Mouse (Mus musculus) intestine, postnatal 0 days (tissue): Measurements from ENCODE around the gene Tubgcp3. TPM values are rescaled to one million over a fixed set of nuclear protein-coding genes. Genes with fewer than 3 reads are reported as not detected.
"Not testable (repeated sequence)": the region's sequence is repeated elsewhere in the genome, so short reads cannot be mapped to it uniquely, and the experiment has no call there.

Experiments
- ATAC-seq: fragments of 200-750 bp; cut with Nextera tagmentation; 2 replicates; pipeline ENCODE4 v1.8.0; 2017; ENCODE audit warnings: mild to moderate bottlenecking, moderate TSS enrichment, moderate library complexity
- H3K27ac ChIP-seq: fragments of 300-500 bp; sonication (generic); 2 replicates; pipeline ENCODE4 v1.5.1; 2014; ENCODE audit warnings: mild to moderate bottlenecking, low read depth, low read length, moderate library complexity
- H3K27me3 ChIP-seq: fragments of 300-500 bp; sonication (generic); replicated peaks from 2 replicates; pipeline ENCODE4 v1.6.1; 2014; ENCODE audit warnings: low read length, mixed read lengths; ENCODE audit not compliant: control insufficient read depth, insufficient read depth
- H3K36me3 ChIP-seq: fragments of 300-500 bp; sonication (generic); 2 replicates; pipeline ENCODE4 v1.6.1; 2014; ENCODE audit warnings: mild to moderate bottlenecking, moderate library complexity; ENCODE audit not compliant: control insufficient read depth, insufficient read depth
- H3K4me1 ChIP-seq: fragments of 300-500 bp; sonication (generic); replicated peaks from 2 replicates; pipeline ENCODE4 v1.6.1; 2014; ENCODE audit warnings: antibody characterized with exemption, low read length, mixed read lengths; ENCODE audit not compliant: control insufficient read depth, insufficient read depth
- H3K4me2 ChIP-seq: fragments of 300-500 bp; sonication (generic); replicated peaks from 2 replicates; pipeline ENCODE4 v1.6.1; 2014; ENCODE audit warnings: low read depth, mild to moderate bottlenecking, moderate library complexity
- H3K4me3 ChIP-seq: fragments of 300-500 bp; sonication (generic); 2 replicates; pipeline ENCODE4 v1.5.1; 2014; ENCODE audit warnings: low read depth, low read length
- H3K9ac ChIP-seq: fragments of 300-500 bp; sonication (generic); 2 replicates; pipeline ENCODE4 v1.6.1; 2014; ENCODE audit warnings: mild to moderate bottlenecking, low read depth, low read length
- H3K9me3 ChIP-seq: fragments of 300-500 bp; sonication (generic); 2 replicates; pipeline ENCODE4 v1.6.1; 2016; ENCODE audit warnings: mixed run types; ENCODE audit not compliant: control insufficient read depth
- CTCF ChIP-seq: sonication (generic); IDR thresholded peaks from 2 replicates; pipeline ENCODE4 v1.5.1; 2016; ENCODE audit warnings: low read depth, mild to moderate bottlenecking, control low read depth, antibody characterized with exemption, moderate library complexity
- WGBS: fragments of 180-500 bp; shearing (Covaris S2); extraction: QIAGEN DNeasy Blood & Tissue Kit; methylation state at CpG from one replicate; pipeline ENCODE4 v1.1.7; 2014; 5-methylcytosine and 5-hydroxymethylcytosine counted together
- polyA plus RNA-seq: library from polyadenylated mRNA; unstranded; fragments of >200 nt; fragmentation: Nextera tagmentation; extraction: Ambion mirVana; gene quantifications from 2 replicates; pipeline ENCODE4 v1.2.1, GENCODE M21; 2015

Tubgcp3 gene
- polyA plus RNA-seq, 1 experiment from 2014 or later: 15.2 TPM

DNA sequence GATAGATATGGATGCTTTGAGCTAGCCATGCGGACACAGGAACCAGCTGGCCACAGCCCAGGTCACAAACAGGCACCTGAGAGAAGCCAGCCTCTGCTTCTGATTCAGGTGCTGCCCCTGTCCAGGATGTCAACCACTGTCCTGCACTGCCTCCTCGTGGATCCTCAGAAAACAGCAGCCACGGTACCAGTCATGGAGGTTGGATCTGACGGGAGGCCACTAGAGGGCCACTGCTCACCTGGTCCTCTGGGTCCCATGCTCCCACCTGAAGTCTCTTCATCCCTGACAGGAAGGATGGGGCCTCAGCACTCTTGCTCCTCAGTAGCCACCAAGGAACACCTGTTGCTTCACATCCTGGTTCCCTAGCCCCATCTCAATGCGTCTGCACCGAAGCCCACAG is 64.8 kb downstream of the Tubgcp3 start:
- peak; percentile 59 for ATAC-seq
- H3K27ac ChIP-seq: no peak overlapping the region
- H3K4me1 ChIP-seq: no peaks in the 10 kb centered on the region
- peak; percentile 98 for TF ChIP-seq CTCF
- H3K27me3 ChIP-seq: no peaks in the 10 kb centered on the region; the same call in 1 of the 2 replicates
- H3K9me3 ChIP-seq: no peaks in the 10 kb centered on the region
- H3K4me3 ChIP-seq: no peak overlapping the region
- 29% methylated on average over 6 of the region's 6 CpGs for WGBS
- no peak overlapping the region for H3K9ac ChIP-seq
- no peaks in the 10 kb centered on the region for H3K36me3 ChIP-seq
- H3K4me2 ChIP-seq: no peak overlapping the region

DNA sequence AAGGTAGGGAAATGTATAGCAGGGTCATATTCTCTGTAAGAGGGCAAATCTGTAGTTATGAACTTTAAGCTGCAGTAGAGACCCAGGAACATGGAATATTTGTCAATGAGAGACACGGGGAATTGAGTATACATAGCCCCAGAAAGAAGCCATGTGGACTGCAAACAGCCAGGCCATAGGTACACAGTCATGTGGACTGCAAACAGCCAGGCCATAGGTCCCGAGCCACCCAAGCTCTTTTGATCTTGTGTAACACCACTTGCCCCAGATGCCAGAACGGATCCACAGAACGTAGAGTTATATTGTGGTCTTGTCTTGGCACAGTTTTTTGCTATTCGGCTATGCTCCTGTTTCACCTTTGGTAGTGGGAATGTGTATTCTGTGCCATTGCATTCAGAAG is 88.3 kb downstream of the Tubgcp3 start:
- ATAC-seq: no peak
- Histone ChIP-seq H3K9me3 (no peaks in the 10 kb centered on the region), H3K4me3 (no peak overlapping the region), H3K9ac (no peak overlapping the region), H3K27ac (no peak overlapping the region), H3K27me3 (no peaks in the 10 kb centered on the region), H3K4me2 (no peak overlapping the region), H3K36me3 (no peaks in the 10 kb centered on the region), H3K4me1 (no peaks in the 10 kb centered on the region)
- WGBS: 85% methylated on average over 5 of the region's 5 CpGs
- TF ChIP-seq CTCF: no peak

DNA sequence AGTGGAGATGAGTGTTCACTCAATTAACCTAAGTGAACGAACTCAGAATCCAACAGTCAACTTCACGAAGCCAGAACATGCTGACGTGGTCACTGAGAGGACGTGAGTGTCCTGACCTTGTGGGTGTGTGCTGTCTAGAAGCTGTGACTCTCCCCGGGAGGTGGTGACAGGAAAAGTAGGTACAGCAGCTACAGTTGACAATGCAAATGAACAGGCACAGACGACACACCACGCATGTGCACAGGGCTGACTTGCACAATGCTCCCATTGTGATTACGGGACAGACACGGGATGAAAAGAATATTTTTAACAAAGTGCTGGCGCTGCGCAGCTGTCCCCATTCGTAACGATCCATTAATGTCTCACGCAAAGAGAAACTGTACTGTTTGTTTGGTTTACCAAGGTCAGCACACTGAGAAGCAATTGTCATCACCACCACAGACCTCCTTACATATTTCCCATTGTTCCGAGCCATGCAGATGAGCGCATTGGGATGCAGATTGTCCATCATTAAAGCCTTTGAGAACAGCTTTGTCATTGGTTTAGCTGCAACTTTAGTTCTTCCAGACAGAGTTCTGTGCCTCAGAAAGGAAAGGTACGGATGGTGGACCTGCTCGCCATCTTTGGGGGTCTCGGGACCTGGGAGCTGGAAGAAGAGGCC is 92.6 kb downstream of the Tubgcp3 start:
- H3K4me2 ChIP-seq, H3K36me3 ChIP-seq, H3K27me3 ChIP-seq, H3K9me3 ChIP-seq, H3K4me3 ChIP-seq, H3K4me1 ChIP-seq, ATAC-seq, H3K27ac ChIP-seq, H3K9ac ChIP-seq: not testable (repeated sequence)
- WGBS: 75% methylated on average over 19 of the region's 19 CpGs

DNA sequence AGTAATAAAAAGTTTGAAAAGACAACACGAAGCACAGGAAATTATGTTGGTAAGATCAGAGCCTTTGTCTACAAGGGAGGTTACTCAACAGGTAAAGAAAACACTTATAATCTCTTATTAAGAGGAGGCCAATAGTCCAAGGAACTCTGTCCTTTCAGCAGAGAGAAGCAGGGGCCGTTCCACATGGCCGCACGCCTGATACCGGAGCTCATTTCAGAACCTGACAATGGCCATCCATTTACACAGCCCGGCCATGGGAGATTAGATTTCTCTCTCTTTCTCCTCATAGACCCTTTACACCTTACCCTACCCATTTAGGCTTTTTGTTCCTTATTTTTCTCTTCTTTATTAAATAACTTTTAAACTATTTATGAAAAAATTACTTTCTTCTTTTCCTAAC is 95.3 kb downstream of the Tubgcp3 start:
- H3K27ac ChIP-seq: no peak overlapping the region
- no peak overlapping the region for H3K9ac ChIP-seq
- no peak overlapping the region for H3K4me2 ChIP-seq
- no peaks in the 10 kb centered on the region for H3K36me3 ChIP-seq
- no peak for TF ChIP-seq CTCF
- no peaks in the 10 kb centered on the region for H3K4me1 ChIP-seq
- WGBS: 57% methylated on average over 6 of the region's 6 CpGs
- no peak overlapping the region for H3K4me3 ChIP-seq
- H3K9me3 ChIP-seq: no peaks in the 10 kb centered on the region
- no peak for ATAC-seq
- no peaks in the 10 kb centered on the region for H3K27me3 ChIP-seq

DNA sequence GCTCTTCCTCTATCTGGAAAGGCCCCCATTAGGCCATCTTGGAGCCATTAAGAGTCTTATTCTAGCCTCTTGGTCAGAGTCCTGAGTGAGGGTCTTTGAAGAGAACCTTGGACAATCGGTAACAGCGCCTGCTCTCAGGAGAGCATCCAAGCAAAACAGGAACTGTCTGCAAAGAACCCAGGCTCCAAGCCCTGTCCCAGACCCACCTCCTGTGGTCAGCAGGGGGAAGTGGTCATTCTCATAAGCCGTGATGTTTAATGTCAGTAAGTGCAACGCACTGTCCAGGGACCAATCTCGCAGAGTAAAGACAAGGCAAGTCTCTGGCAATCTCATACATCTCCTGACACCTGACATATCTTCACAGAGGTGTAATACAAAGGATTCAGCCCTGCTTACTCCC is 96.0 kb downstream of the Tubgcp3 start:
- Histone ChIP-seq H3K9ac (no peak overlapping the region), H3K27ac (no peak overlapping the region), H3K36me3 (no peaks in the 10 kb centered on the region), H3K4me3 (no peak overlapping the region), H3K4me2 (no peak overlapping the region), H3K4me1 (no peaks in the 10 kb centered on the region), H3K9me3 (no peaks in the 10 kb centered on the region), H3K27me3 (no peaks in the 10 kb centered on the region)
- 73% methylated on average over 5 of the region's 5 CpGs for WGBS
- TF ChIP-seq CTCF: no peak
- ATAC-seq: no peak

DNA sequence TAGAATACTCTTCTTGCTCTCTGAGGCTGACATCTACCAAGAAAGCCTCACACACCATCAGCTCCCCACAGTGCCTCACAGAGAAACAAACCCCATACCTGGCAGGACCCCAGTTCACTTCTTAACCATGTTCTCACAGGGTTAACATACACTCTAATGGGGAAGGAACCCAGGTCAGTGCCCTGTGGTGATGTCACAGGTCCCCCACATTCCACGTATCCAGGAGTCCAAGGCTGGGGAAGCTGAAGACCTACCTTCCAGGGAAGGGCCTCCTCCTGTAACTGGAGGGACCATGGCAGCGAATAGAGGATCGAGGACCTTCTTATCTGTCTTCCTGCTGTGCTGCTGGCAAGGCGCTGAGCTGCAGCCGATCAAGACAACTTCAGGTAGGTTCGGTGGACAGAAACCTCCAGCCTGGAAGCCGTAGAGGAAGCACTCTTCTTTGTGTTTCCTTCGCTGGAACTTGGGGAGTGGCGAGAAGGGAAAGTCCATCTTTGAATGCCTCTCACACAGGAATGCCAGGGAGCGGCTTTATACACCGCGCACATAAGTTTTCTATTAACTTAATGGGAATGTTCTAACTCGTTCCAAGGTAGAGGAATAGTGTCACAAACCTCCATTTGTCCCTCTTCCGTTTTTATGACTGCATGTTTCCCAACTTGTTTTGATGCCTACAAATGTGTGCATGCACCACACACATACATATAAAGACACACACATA is 99.1 kb downstream of the Tubgcp3 start, which contains the start of gene Spaca7:
TSS of gene Spaca7 (plus strand) at position 216 of the 721 bp plus-strand sequence.
- H3K27me3 ChIP-seq: no peaks in the 10 kb centered on the region
- peak within 1 kb of the TSS; percentile 38 for H3K4me2 ChIP-seq
- H3K27ac ChIP-seq: no peak within 1 kb of the TSS
- no peak within 1 kb of the TSS for H3K4me3 ChIP-seq
- whole genome bisulfite sequencing: 30% methylated on average over 14 of the region's 14 CpGs
- no peaks in the 10 kb centered on the region for H3K9me3 ChIP-seq
- TF ChIP-seq CTCF: no peak
- H3K36me3 ChIP-seq: no peaks in the 10 kb centered on the region
- peak; percentile 86 for ATAC-seq
- no peaks in the 10 kb centered on the region for H3K4me1 ChIP-seq
- H3K9ac ChIP-seq: no peak within 1 kb of the TSS
